Mouse (Mus musculus): ENCODE results near the gene Mmp14. TPM values are rescaled to one million over a fixed set of nuclear protein-coding genes. Genes with fewer than 3 reads are reported as not detected.

Gene Mmp14
- total RNA-seq, 2 experiments from 2014 or later, result 129 to 131 TPM

DNA sequence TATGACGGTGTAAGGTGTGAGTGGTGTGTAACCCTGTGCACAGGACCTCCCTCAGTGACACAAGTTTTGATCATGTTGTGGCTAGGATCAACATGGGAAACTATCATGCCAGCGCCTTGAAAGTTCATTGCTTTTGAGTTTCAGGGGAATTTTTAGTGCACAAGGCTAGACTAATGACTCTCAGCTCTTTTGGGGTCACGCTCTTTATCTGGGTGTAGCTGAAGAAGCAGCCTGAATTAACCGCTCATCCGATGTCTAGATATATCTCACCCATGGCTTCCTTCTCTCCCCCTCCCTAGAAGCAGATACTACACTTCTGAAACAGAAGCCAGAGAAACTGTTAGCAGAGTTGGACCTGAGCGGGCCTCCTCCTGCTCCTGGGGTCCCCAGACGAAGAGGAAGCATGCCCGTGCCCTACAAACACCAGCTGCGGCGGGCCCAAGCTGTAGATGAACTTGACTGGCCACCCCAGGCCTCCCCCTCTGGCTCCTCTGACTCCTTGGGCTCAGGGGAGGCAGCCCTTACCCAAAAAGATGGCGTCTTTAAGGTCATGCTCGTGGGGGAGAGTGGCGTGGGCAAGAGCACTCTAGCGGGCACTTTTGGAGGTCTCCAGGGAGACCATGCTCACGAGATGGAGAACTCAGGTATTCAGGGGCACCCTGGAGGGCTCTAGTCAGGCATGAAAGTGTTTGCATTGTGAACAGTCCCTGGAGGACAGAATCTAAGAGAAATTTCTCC is 45.9 kb downstream of the Mmp14 start:
- DNase-seq, result no peak

DNA sequence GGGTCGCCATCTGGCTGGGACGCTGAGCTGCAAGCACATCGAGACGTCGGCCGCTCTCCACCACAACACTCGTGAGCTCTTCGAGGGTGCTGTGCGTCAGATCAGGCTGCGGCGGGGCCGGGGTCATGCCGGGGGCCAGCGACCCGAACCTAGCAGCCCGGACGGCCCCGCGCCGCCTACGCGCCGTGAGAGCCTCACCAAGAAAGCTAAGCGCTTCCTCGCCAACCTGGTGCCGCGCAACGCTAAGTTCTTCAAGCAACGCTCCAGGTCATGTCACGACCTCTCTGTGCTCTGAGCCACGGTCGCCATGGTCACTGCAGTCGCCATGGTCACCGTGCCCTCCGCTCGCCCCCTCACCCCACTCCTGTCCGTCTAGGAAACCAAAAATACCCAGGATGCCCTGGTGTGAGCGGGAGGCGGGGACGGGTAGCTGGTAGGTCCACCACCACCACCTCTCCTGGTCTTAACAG is 48.1 kb downstream of the Mmp14 start:
- DNase-seq, result peak; percentile 51

DNA sequence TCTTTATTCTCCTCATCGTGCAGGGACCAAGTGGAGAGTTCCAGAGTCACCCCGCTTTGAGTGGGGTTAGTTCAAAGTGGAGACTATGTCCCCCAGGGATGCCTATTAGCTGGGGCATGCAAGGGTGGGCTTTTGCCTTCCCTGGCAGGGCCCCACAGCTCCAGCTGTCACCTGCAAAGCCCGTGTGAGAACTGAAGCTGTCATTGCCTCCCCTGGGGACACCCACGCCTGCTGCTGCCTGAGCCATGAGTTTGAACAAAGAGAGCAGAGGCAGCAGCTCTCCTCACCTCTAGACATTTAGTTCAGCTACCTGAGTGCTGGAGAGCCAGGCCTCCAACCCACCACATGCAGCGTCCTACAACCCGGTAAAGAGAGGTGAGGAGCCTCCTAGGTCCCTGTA is 49.3 kb downstream of the Mmp14 start:
- no peak for DNase-seq

DNA sequence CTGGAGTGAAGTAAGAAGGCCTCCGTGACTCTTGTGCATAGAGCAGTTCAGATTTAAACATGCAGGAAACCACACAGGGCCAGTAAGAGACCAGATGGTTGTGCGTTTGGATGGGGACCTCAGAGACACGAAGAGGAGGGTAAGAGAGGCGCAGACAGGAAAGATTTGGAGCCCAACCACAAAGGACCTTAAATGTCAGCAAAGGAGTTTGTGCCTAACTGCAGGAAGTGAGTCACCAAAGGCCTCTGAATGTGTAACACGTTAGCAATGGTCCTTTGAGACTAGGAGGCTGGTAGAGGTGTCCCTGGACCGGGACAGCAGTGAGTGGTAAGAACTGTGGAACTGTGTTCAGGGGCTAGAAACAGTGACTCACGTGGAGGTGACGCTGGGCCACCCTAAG is 50.0 kb downstream of the Mmp14 start:
- DNase-seq, result no peak

DNA sequence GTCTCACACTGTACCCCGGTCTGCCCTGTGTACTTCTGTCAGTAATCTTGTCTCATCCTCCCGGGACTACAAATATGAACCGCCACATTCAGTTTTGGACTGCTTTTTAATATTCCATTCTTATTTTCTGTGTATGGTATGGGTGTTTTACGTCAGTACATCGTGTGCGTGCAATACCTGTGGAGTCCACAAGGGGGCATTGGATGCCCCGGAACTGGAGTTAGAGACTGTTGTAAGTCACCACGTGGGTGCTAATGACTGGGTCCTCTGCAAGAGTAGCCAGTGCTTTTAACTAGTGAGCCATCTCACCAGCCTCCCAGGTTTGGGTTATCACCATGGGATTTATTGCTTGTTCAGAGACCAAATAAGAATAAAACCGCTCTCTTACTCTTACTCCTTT is 51.1 kb downstream of the Mmp14 start:
- peak; percentile 58 for DNase-seq

DNA sequence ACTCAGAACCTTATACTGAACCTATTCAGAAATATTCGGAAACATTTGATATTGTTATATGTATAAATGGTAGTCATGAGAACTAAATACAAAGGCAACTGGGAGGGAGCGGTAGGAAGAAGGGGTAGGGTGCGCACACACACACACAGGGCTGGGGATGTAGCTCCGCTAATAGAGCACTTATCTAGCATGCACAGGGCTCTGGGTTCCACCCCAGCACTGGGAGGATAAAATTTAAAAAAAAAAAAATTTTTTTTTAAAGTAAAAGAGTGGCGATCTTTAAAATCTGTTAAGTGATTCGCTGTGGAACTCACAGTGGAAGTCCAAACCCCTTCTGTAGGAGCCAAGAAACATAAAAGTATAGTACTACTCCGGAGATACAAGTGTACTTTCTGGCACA is 54.5 kb downstream of the Mmp14 start:
- DNase-seq, result no peak

DNA sequence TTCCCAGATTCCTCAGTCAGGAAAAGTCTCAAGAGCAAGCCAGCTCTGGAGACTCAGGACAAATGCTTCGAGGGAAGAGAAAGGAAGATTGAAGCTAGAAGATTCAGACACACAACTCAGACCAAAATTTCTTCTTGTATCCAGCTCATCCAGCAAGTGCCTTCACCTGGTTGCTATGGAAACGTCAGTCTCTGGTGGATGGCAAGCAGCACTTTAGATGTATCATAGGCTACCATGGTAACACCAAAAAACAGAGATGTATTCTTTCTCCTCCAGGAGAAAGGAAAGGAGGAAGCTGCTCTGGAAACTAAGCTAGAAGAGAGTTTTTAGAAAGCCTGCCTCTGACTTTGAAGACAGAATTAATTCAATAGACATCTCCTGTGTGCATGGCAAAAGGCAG is 56.3 kb downstream of the Mmp14 start:
- DNase-seq, result no peak

DNA sequence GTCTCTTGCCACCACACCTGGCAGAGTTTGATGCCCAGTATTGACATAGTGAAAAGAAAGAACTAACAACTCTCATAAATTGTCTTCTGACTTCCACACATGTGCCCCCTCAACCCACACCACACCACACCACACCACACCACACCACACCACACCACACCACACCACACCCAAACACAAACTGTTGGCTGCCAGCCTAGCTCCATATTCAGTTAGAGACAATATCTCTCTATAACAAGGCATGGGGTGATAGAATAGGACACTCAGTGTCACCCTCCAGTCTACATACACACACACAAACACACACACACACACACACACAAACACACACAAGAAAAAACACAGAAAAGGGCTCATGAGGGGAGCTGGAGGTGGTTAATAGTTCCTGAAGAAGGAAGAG is 56.9 kb downstream of the Mmp14 start:
- DNase-seq, result no peak

DNA sequence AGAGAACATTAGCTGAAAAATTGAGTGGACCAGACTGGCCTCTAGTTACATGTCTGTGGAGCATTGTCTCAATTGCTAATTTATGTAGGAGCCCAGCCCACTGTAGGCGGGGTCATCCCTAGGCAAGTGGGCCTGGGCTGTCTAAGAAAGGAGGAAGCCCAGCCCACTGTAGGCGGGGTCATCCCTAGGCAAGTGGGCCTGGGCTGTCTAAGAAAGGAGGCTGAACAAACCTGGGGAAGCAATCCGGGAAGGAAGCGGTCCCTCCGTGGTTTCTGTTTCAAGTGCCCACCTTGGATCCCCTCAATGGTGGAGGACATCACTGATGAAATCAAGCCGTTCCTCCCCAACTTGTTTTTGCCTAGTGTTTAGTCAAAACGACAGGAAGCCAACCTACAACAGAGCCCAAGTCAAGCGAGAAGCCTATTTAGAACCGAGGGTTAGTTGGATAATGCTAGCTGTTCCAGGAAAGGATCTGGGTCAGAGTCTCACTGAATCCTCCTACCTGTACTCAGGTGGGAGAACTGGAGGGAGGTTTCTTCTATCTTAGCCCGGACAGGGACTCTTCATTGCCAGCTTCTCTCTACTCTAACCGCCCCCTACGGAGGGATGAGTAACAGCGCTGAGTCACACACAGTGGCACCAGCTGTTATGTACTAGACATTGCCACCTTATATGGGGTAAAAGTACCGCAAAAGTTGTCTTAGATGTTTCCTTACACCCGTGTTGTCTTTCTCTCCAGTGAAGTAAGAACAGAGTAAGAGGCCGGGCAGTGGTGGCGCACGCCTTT is 61.1 kb downstream of the Mmp14 start:
- no peak for DNase-seq

DNA sequence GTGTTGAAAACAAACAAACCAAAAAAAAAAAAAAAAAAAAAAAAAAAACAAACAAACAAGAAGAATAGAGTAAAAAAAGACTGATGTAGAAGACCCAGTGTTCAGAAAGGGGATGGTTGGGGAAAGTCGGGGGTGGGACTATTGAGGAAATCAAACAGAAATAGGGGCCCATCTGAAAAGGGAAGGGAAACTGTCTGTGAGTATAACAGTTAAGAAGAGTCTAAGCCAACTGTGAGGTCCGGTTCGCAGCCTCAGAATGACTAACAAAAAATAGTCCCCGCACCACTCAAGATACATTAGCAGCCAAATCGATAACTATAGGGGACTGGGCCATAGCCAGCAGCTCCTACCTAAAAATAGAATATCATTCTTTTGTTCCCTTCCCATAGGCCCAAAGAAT is 61.8 kb downstream of the Mmp14 start:
- DNase-seq, result no peak

DNA sequence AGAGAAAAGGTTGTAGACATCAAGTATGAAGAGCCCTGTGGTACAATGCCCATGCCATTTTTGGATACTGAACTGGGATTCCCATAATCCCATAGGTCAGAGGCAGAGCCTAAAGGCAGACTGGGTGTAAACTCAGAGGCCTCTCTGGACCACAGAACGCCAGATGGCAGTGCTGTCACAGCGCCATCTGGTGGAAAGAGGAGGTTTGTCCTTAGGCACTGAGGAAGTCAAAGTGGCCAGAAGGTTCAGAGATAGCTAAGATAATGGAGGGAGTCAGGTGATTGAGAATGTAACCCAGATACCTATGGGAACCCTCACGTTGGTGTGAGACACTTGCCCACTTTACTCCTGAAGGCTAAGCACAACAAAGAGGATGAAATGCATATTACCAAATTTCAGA is 62.8 kb downstream of the Mmp14 start:
- DNase-seq, result peak; percentile 76

Other genes with a start within 250 kb of the Mmp14 start
- 100 to 1,000 TPM; 132 to 145 TPM for gene Dad1, start 177.5 kb upstream of the Mmp14 start, total RNA-seq (2021)
- 10 to 100 TPM; 65.0 to 65.1 TPM for gene Abhd4, start 177.4 kb upstream of the Mmp14 start, total RNA-seq (2021)
- gene Olfr49, start 146.7 kb upstream of the Mmp14 start, total RNA-seq (2021), result not detected
- 100 to 1,000 TPM; 114 to 126 TPM for gene Oxa1l, start 70.8 kb upstream of the Mmp14 start, total RNA-seq (2021)
- 1 to 10 TPM; 5.2 to 7.8 TPM for gene Slc7a7, start 13.8 kb upstream of the Mmp14 start, total RNA-seq (2021)
- gene Mrpl52, start 4.7 kb upstream of the Mmp14 start, total RNA-seq (2021), result 100 to 1,000 TPM; 185 to 194 TPM
- gene Lrp10, start 32.5 kb downstream of the Mmp14 start, total RNA-seq (2021), result 10 to 100 TPM; 81.3 to 81.5 TPM
- under 1 TPM; 0.14 to 0.23 TPM for gene Rem2, start 44.5 kb downstream of the Mmp14 start, total RNA-seq (2021)
- 10 to 100 TPM; 36.2 to 36.5 TPM for gene Prmt5, start 85.9 kb downstream of the Mmp14 start, total RNA-seq (2021)
- 10 to 100 TPM; 30.6 to 32.7 TPM for gene Haus4, start 123.0 kb downstream of the Mmp14 start, total RNA-seq (2021)
- gene Ajuba, start 145.9 kb downstream of the Mmp14 start, total RNA-seq (2021), result 10 to 100 TPM; 19.4 to 20.3 TPM
- 1 to 10 TPM; 4.9 to 6.6 TPM for gene 4931414P19Rik, start 174.4 kb downstream of the Mmp14 start, total RNA-seq (2021)
- gene Psmb5, start 186.4 kb downstream of the Mmp14 start, total RNA-seq (2021), result 100 to 1,000 TPM; 192 to 198 TPM
- gene Psmb11, start 189.8 kb downstream of the Mmp14 start, total RNA-seq (2021), result not detected
- gene Gm17606, start 209.3 kb downstream of the Mmp14 start, total RNA-seq (2021), result not detected
- 1 to 10 TPM; 2.7 to 3.1 TPM for gene Cdh24, start 209.8 kb downstream of the Mmp14 start, total RNA-seq (2021)

Measured in heart, postnatal 4 days (tissue).